Mouse (Mus musculus) gastrocnemius, postnatal 4 days (tissue): ENCODE data around the gene Pmepa1. TPM values are rescaled to one million over a fixed set of nuclear protein-coding genes. Genes with fewer than 3 reads are reported as not detected.

Experiments
- DNase-seq, 2 experiments: peaks; one replicate each; pipeline ENCODE4 v3.0.0; 2021 to 2022; ENCODE audit warnings: low spot score in 2 of 2, mixed read lengths in 2 of 2
- total RNA-seq, 2 experiments: library from RNA; stranded (reverse); gene quantifications; 2 replicates each; pipeline ENCODE4 v1.2.3; 2021

Gene Pmepa1
- total RNA-seq, 2 experiments from 2014 or later, result 22.6 to 25.8 TPM

DNA sequence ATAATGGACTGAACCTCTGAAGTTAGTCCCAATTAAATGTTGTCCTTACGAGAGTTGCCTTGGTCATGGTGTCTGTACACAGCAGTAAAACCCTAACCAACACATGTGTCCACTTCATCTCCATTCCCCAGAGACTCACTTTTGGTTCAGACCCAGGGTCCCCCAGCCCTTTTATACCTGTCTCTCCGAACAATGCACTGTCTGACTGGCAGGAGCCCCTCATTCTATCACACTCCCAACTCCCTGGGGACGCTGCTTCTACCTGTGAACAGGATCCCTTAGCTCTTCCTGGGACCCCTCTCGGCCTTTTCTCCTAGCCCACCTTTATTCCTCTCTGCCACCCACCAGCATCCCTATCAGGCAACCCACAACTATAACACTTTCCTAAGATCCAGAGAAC lies 81.5 kb downstream of the Pmepa1 start:
- peak; percentile 5 to 10 for DNase-seq

DNA sequence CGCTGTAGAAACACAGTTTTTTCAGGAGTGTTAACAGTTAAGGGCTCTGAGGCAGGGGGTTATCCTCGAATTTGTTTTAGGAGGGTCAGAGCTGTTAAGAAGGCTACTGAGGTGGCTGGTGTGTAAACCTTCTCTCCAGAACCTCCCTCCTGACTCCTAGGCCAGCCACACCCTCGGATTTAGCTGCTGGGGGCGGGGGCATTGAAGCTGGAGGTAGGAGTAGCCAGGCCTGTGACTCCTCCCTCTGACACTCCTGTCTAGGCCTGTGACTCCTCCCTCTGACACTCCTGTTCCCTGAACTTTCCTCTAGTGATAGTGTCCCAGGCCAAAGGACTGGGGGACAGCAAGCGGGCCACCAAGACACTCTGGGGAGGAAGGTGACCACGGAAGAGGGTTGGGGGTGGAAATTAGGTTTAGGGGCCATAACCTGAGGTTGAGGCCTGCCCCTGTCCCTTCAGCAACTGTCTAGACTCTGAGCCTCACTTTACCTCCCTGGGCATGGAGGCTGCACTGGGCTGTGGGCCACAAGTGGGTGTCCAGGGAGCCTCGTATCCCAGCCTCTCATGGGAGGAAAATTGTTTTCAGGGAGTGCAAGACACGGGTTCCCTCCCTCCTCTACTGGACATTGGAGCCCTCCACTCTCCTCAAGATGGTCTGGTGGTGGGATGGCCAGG lies 89.0 kb downstream of the Pmepa1 start:
- peak in 1 of 2 experiments; percentile 15 for DNase-seq

DNA sequence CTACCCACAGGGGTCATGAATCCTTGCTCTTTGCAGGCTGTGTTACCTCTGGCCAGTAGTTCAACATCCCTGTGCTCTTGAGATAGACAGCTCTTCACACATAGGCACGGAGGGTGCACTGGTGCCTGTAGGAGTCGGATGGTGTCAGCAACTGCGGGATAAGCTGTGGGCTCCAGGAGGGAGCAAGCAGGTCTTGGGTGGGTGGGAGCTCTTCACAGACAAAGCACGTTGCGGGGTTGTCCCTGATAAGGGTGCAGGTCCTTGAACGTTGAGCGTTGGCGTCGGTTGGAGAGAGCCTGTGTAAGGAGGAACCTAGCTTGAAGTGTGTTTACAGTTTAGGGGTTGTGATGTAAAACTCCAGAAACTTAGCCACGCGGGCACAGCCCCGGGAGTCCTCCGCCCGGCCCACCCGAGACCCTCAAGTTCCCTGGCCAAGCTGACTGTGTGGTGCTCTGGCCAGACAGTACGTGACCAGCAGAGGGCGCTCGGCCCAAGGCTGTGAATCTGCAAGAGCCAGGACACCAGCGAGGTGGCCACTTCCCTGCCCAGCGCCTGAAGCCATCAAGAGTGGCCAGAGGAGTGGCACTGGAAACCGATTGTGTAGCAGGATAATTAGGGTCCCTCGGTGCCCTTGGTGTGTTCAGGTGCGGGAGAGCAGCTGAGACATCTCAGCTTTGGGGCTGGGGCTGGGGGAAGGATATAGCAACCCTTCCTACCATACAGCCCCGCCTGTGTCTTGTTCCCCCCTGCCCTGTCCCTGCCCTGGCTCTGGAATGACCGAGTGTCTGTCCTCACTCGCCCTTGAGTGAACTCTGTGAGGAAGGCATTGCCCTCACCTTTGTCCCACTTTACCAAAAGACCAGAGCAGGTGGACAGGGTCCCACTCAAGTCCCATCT lies 90.0 kb downstream of the Pmepa1 start:
- DNase-seq, result peak; percentile 81 to 87

DNA sequence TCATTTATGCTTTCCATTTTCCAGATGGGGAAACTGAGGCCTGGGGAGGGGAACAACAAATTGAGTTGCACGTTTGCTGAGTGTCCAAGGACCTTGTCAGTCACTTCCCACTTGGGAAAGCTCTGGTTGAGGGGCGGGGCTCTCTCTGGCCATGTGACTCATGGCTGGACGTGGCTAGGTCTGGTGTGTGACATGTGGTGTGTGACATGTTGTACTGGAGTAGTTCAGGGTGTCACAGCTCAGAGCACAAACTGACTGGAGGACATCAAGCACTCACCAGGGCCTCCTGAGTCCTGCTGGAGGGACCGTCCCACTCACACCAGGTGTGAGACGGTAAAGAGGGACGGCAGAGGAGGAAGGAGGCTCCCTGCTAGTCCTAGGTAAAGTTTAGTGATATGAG lies 91.1 kb downstream of the Pmepa1 start:
- peak in 1 of 2 experiments; percentile 13 for DNase-seq

DNA sequence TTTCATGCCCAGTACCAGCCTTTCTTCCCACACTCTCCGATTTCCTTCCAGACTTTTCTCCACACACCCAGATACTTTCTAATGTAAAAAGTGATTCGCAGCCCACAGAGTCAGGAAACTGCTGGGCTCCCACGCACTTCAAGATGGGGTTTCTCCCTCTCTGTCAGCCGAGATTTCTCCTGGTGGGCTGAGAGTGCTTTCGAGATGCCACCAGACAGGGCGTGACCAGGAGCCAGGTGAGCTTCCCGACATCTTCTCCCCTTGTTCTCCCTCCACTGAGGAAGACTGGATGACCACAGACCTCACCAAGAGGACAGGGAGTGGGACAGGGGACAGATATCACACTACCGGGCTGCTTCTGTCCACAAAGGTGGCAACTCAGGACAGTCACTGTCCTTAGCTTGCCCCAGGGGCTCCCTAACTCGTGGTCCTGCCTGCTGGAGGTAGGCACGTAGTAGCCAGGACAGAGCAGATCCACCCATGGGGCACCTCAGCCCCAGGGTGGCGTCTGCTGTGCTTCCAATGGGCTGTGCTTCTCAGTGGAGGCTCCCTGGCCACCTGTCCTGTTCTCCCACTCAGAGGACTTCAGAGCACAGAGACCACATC lies 91.8 kb downstream of the Pmepa1 start:
- peak in 1 of 2 experiments; percentile 15 for DNase-seq

DNA sequence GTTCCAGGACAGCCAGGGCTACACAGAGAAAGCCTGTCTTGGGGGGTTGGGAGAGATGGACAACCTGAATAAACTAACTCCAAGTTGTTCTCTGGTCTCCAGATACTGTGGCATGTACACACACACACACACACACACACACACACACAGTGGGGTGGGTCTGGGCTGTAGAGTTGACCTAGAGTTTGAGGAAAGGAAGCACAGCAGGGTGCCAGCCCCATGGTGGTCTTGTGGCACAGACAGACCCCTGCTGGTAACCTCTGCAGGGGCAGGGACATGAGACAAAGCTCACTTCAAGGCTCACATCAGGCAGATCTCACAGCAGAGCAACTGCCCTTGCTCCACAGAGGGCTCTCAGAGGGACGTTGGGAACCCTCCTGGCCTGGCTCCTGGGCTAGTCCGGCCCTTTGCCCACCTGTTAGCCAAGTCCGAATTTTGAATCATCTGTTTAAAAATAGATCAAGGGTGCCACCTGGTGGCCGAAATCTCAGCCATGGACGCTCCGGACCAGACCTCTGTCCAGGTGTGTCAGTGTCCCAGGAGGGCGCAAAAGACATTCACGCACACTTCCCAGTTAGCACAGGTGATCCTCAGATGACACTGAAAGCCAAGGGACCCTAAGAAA lies 92.4 kb downstream of the Pmepa1 start:
- DNase-seq, result peak; percentile 37 to 69

DNA sequence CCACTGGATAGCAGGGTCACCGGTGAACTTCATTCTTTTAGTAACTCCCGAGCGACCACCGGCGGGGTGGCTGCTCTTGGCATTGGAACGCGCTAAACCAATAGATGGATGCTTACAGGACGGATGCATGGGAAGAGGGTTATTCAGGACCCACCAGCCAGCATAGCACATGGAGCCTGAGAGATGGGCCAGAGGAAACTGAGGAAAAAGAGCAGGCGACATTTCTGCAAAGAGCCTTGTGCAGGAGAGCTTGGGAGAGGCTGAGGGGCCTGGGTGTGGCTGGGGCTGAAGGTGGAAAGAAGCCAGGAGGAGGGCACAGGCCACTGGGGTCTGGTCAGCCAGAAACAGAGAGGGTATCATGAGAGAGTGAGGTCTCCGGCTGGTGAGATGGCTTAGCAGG lies 93.0 kb downstream of the Pmepa1 start:
- peak in 1 of 2 experiments; percentile 13 for DNase-seq

DNA sequence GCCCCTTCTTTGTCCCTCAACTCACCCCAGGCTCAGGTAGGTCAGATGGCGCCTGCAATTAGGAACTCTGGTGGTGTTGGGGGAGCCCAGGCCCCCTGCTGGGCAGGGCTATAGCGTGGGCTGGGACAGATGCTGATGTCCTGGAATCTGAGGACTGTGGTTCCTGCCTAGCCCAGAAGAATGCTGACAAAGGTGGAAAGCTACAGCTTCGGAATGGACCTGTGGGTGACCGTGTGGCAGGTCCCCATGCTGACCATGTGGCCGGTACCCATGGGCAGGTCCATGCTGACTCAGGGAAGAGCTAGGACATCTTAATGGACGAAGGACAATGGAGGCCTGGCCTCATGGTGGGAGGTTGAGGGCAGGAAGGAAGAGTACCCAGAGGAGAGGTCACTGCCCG lies 93.5 kb downstream of the Pmepa1 start:
- peak in 1 of 2 experiments; percentile 15 for DNase-seq

DNA sequence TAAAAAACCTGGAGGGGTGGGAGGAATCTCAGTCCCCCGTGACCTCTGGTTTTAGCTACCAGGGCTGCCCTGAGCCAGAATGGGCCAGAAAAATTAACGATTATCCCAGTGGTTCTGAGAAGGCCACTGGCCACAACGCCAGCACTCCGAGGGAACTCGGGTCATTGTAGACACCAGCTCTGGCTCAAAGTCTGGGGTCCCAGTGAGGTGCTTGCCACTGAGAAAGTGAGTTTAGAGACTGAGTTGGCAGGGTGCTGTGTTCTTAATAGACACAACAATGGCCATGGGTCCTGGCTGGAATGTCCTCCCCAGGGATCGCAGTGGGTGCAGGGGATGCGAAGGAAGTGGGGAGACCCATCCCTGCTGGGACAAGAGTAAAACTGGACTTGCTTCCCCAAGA lies 94.4 kb downstream of the Pmepa1 start:
- peak in 1 of 2 experiments; percentile 5 for DNase-seq

DNA sequence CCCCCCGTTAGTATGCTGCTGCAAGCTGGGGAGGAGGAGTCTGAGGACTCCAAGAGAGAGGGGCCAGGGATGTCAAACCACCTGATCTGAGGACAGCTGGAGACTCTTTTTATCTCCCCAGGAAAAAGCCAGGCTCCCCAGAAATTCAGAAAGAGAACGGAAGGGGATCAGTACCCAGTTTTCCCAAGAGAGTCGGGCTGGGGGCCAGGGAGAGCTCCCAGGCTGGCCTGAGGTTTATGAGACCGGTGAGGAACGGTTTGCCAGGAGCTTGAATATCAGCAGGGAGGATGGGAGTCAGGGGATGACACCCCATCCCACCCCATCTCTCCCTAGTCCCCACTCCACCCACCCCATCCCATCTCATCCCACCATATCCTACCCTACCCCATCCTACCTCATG lies 94.8 kb downstream of the Pmepa1 start:
- peak in 1 of 2 experiments; percentile 4 for DNase-seq

DNA sequence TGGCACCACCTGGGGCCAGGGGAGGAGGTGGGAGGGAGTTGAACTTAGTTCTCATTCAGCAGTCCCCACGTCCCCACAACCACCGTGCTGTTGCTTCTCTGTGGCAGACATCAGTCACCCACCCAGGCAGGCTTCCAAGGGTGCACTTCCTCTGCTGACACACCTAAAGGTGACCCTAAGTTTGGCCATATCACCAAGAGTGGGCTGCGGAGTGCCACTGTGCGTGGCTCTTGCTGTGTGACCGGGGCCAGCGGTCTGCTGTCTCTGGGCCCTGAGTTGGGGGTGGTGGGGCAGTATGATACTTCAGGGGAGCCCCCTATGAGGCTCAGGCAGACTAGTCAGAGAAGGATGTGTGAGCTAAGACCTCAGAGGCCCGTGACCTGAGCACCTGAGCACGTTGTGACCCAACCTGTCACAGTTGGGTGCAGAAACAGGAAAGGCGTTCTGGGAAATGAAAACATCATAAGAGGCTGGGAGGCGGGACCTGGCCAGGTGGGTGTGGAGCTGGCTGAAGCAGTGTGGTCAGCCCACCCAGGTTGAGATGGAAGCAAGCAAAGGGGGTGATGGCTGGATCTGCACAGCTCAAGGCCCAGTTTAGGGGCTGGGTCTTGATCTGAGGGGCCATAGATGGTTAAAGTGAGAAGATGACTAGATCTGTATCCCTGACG lies 95.5 kb downstream of the Pmepa1 start:
- DNase-seq, result peak in 1 of 2 experiments; percentile 15

DNA sequence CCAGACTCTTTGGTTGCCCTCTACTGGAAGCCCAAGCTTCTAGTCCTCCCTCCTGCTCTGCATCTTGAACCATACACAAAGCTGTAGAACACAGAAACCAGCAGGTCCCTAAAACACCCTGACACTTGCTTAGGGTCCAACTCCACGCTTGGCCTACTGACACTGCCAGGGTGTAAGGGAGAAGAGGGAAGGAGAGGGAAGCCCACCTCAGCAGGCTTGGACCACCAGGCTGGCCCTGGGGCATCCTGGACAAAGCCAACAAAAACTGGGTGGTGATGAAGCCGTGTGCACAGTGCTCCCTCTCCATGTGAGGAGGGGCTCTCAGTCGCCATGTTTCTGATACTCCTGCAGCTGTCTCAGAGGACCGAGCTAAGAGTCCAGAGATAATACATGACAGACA lies 96.3 kb downstream of the Pmepa1 start:
- peak in 1 of 2 experiments; percentile 12 for DNase-seq

DNA sequence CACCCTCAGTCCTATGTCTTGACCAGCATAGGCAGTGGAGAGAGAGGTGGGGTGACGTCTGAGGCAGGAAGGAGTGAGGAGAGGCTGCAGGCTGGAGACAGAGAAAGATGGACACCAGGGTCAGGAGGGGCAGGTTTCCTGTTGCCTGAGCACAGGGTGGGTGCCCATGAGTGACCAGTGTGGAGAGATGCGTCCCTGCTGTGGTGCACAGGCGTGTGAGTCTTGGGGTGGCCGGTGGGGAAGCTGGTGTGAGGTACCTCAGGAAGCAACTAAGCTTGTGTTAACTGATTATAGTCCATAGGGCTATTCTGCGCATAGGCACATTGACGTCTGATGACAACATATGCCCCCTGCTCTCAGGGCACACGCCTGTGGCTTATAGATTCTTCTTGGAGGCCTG lies 97.3 kb downstream of the Pmepa1 start:
- DNase-seq, result no peak

DNA sequence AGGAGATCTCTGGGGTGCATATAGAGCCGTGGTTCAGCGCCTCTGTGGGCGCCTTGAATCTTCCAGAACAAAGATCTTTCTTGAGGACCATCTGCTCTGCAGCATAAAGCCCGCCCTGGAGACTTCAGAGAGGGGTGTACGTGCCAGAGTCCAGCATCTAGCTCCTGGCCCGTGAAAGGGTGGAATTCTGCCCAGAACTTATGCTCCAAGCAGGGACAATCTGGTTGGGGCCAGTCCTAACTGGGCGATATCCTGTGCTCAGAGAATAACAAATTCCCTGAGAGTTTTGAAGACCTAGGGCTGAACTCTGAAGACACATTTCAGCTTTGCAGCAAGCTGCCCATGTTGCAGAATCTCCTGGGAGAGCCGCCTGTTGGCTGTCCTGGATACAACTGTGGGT lies 98.4 kb downstream of the Pmepa1 start:
- DNase-seq, result peak; percentile 19 to 61

DNA sequence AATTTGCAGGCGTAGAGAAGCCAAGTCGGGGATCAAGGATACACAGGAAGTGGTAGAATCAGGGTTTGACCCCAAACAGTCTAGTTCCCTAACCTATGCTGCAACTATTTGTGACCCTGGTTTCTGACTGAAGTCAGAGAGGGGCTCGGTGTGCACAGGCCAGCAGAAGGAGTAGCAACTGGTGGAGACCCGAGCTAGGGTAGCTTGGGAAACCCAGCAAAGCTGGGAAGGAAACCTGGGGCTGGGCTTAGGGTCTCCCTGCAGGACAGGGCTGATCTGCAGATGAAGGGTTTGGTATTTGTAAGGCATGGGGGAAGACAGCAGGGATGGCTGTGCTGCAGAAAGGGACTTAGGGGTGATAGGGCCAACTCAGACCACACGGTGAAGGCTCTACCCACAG lies 98.9 kb downstream of the Pmepa1 start:
- DNase-seq, result no peak

DNA sequence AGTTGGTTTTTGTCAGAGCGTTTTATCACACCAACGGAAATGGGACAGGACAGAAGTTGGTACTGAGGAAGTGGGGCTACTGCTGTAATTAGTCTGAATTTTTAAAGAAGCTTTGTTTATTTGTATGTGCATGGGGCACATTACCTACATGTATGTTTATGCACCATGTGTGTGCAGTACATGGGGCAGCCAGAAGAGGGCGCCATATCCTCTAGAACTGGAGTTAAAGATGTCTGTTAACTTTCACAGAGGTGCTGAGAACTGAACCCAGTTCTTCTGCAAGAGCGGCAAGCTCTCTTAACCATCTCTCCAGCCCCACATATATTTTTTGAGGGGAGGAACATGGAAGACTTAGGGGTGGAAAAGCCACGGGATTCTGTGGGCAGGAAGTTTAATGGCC lies 100.6 kb downstream of the Pmepa1 start:
- DNase-seq, result no peak

DNA sequence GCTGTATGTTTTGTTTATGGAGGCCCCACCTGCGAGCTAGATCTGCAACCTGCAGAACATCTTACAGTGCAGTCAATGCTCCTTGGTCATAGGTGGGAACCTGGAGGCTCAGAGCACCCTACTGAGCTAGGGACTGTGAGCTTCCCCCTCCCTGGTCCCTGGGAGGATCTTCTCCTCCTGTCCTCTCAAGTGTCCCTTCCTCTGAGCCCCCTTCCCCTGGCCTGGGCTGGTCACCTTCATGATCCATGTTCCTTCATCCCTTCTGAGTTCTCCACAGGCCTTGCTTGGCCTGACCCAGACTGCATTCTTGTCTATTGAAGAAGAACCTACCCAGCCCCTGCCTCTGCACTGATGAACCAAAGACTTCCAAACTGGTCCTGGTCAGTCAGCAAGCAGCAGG lies 101.8 kb downstream of the Pmepa1 start:
- peak in 1 of 2 experiments; percentile 4 for DNase-seq
